Mouse (Mus musculus) embryonic facial prominence, embryonic 11.5 days (tissue): ENCODE results near the gene Nfic. TPM values are rescaled to one million over a fixed set of nuclear protein-coding genes. Genes with fewer than 3 reads are reported as not detected.
"Not testable (repeated sequence)": the region's sequence is repeated elsewhere in the genome, so short reads cannot be mapped to it uniquely, and the experiment has no call there.

Experiments
- ATAC-seq: fragments of 200-750 bp; cut with Nextera tagmentation; replicated peaks from 2 replicates; pipeline ENCODE4 v1.8.0; 2017; ENCODE audit warnings: low read depth; ENCODE audit not compliant: insufficient number of reproducible peaks, low FRiP score, low TSS enrichment
- DNase-seq: peaks from one replicate; pipeline ENCODE4 v3.0.0-alpha.2; 2015; ENCODE audit warnings: low spot score
- H3K27ac ChIP-seq: fragments of 300-500 bp; sonication (generic); replicated peaks from 2 replicates; pipeline ENCODE4 v1.5.1; 2014; ENCODE audit warnings: mild to moderate bottlenecking, low read depth, low read length, control low read depth
- H3K27me3 ChIP-seq: fragments of 300-500 bp; sonication (generic); 2 replicates; pipeline ENCODE4 v1.6.1; 2014; ENCODE audit warnings: mild to moderate bottlenecking, low read length, moderate library complexity, mixed read lengths; ENCODE audit not compliant: control insufficient read depth, insufficient read depth
- H3K36me3 ChIP-seq: fragments of 300-500 bp; sonication (generic); replicated peaks from 2 replicates; pipeline ENCODE4 v1.6.1; 2014; ENCODE audit warnings: low read depth, mild to moderate bottlenecking, low read length, moderate library complexity, mixed read lengths; ENCODE audit not compliant: control insufficient read depth, insufficient read depth
- H3K4me1 ChIP-seq: fragments of 300-500 bp; sonication (generic); 2 replicates; pipeline ENCODE4 v1.6.1; 2014; ENCODE audit warnings: low read length, mixed read lengths; ENCODE audit not compliant: control insufficient read depth, insufficient read depth
- H3K4me2 ChIP-seq: fragments of 300-500 bp; sonication (generic); 2 replicates; pipeline ENCODE4 v1.6.1; 2014; ENCODE audit warnings: low read depth, mild to moderate bottlenecking, control low read depth, low read length, moderate library complexity
- H3K4me3 ChIP-seq: fragments of 300-500 bp; sonication (generic); 2 replicates; pipeline ENCODE4 v1.5.1; 2014; ENCODE audit warnings: low read depth, low read length, control low read depth
- H3K9ac ChIP-seq: fragments of 300-500 bp; sonication (generic); replicated peaks from 2 replicates; pipeline ENCODE4 v1.6.1; 2014; ENCODE audit warnings: mild to moderate bottlenecking, control low read depth, low read length
- H3K9me3 ChIP-seq: fragments of 300-500 bp; sonication (generic); replicated peaks from 2 replicates; pipeline ENCODE4 v1.6.1; 2016; ENCODE audit warnings: mild to moderate bottlenecking, low read length, inconsistent platforms, mixed read lengths; ENCODE audit not compliant: control insufficient read depth
- WGBS: fragments of 180-500 bp; shearing (Covaris S2); extraction: QIAGEN DNeasy Blood & Tissue Kit; methylation state at CpG from one replicate; pipeline ENCODE4 v1.1.7; 2014; 5-methylcytosine and 5-hydroxymethylcytosine counted together
- polyA plus RNA-seq: library from polyadenylated mRNA; unstranded; fragments of >200 nt; fragmentation: Nextera tagmentation; extraction: Ambion mirVana; gene quantifications from 2 replicates; pipeline ENCODE4 v1.2.1, GENCODE M21; 2014

Nfic gene
- polyA plus RNA-seq, 1 experiment from 2014 or later: 13.1 TPM

- no peaks in the 10 kb centered on the region for H3K36me3 ChIP-seq
- H3K27me3 ChIP-seq: peaks cover 47% of the 10 kb centered on the region
- H3K9me3 ChIP-seq: no peaks in the 10 kb centered on the region
- no peak overlapping the region for H3K4me2 ChIP-seq
- H3K4me1 ChIP-seq: no peaks in the 10 kb centered on the region
- no peak for ATAC-seq
- DNase-seq: no peak
- H3K9ac ChIP-seq: no peak overlapping the region
- 2% methylated on average over 14 of the region's 14 CpGs for WGBS
- no peak overlapping the region for H3K4me3 ChIP-seq
- H3K27ac ChIP-seq: no peak overlapping the region
Measured at GRCm38 (mm10) chr10:81452947-81453288, 2.5 kb downstream of the Nfic start.

- H3K4me2 ChIP-seq: no peak overlapping the region
- no peak for ATAC-seq
- no peak overlapping the region for H3K4me3 ChIP-seq
- H3K9ac ChIP-seq: no peak overlapping the region
- no peak overlapping the region for H3K27ac ChIP-seq
- H3K9me3 ChIP-seq: no peaks in the 10 kb centered on the region
- WGBS: 7% methylated on average over 35 of the region's 36 CpGs
- peaks cover 47% of the 10 kb centered on the region for H3K27me3 ChIP-seq
- no peaks in the 10 kb centered on the region for H3K4me1 ChIP-seq
- no peaks in the 10 kb centered on the region for H3K36me3 ChIP-seq
- DNase-seq: no peak
Measured at GRCm38 (mm10) chr10:81452237-81452946, 3.0 kb downstream of the Nfic start.

- Histone ChIP-seq H3K4me2 (no peak overlapping the region), H3K27ac (no peak overlapping the region), H3K27me3 (peaks cover 47% of the 10 kb centered on the region), H3K9me3 (no peaks in the 10 kb centered on the region), H3K4me3 (no peak overlapping the region), H3K36me3 (no peaks in the 10 kb centered on the region), H3K4me1 (no peaks in the 10 kb centered on the region), H3K9ac (no peak overlapping the region)
- DNase-seq: no peak
- ATAC-seq: no peak
- 65% methylated on average over 6 of the region's 6 CpGs for WGBS
Measured at GRCm38 (mm10) chr10:81451365-81451745, 4.1 kb downstream of the Nfic start.

- H3K4me3 ChIP-seq: no peak overlapping the region
- no peaks in the 10 kb centered on the region for H3K36me3 ChIP-seq
- H3K27ac ChIP-seq: no peak overlapping the region
- no peaks in the 10 kb centered on the region for H3K9me3 ChIP-seq
- peaks cover 45% of the 10 kb centered on the region for H3K27me3 ChIP-seq
- no peak overlapping the region for H3K9ac ChIP-seq
- ATAC-seq (0 out of 2 replicates have a peak, but pooled peaks have one; percentile 30), DNase-seq (no peak)
- 61% methylated on average over 9 of the region's 9 CpGs for WGBS
- H3K4me1 ChIP-seq: no peaks in the 10 kb centered on the region
- no peak overlapping the region for H3K4me2 ChIP-seq
Measured at GRCm38 (mm10) chr10:81450641-81451364, 4.6 kb downstream of the Nfic start.

- H3K27ac ChIP-seq: no peak overlapping the region
- ATAC-seq: peak; percentile 75
- 2% methylated on average over 7 of the region's 7 CpGs for WGBS
- no peak overlapping the region for H3K4me2 ChIP-seq
- no peaks in the 10 kb centered on the region for H3K4me1 ChIP-seq
- H3K4me3 ChIP-seq: no peak overlapping the region
- no peaks in the 10 kb centered on the region for H3K36me3 ChIP-seq
- no peak overlapping the region for H3K9ac ChIP-seq
- H3K9me3 ChIP-seq: no peaks in the 10 kb centered on the region
- DNase-seq: peak; percentile 93
- H3K27me3 ChIP-seq: peaks cover 40% of the 10 kb centered on the region
Measured at GRCm38 (mm10) chr10:81450140-81450539, 5.3 kb downstream of the Nfic start.

GRCm38 (mm10) chr10:81445516-81445915 is 9.9 kb downstream of the Nfic start:
- ATAC-seq, H3K27ac ChIP-seq, H3K27me3 ChIP-seq, H3K4me3 ChIP-seq, H3K36me3 ChIP-seq, H3K4me1 ChIP-seq, H3K9ac ChIP-seq, H3K4me2 ChIP-seq, H3K9me3 ChIP-seq, DNase-seq: not testable (repeated sequence)
- WGBS: 31% methylated on average over 2 of the region's 2 CpGs

GRCm38 (mm10) chr10:81441019-81441418 is 14.4 kb downstream of the Nfic start:
- ATAC-seq: no peak
- no peaks in the 10 kb centered on the region for H3K36me3 ChIP-seq
- H3K9ac ChIP-seq: no peak overlapping the region
- H3K4me2 ChIP-seq: no peak overlapping the region
- H3K27ac ChIP-seq: no peak overlapping the region
- no peak overlapping the region for H3K4me3 ChIP-seq
- no peaks in the 10 kb centered on the region for H3K27me3 ChIP-seq
- H3K9me3 ChIP-seq: no peaks in the 10 kb centered on the region
- H3K4me1 ChIP-seq: no peaks in the 10 kb centered on the region
- no peak for DNase-seq

GRCm38 (mm10) chr10:81435436-81435835 is 20.0 kb downstream of the Nfic start:
- no peaks in the 10 kb centered on the region for H3K27me3 ChIP-seq
- ATAC-seq (no peak), DNase-seq (no peak)
- no peak overlapping the region for H3K4me3 ChIP-seq
- WGBS: 78% methylated on average over 3 of the region's 3 CpGs
- peaks cover 3% of the 10 kb centered on the region; the same call in 1 of the 2 replicates for H3K4me1 ChIP-seq
- no peak overlapping the region for H3K9ac ChIP-seq
- no peaks in the 10 kb centered on the region for H3K9me3 ChIP-seq
- no peak overlapping the region for H3K27ac ChIP-seq
- H3K36me3 ChIP-seq: no peaks in the 10 kb centered on the region
- no peak overlapping the region for H3K4me2 ChIP-seq
